Mouse (Mus musculus) heart, adult 2 months (tissue): ENCODE measurements around the gene Nhlrc1.
A peak's percentile ranks its signal among the peaks of the same experiment; 100 is the strongest.

ENCODE experiments used
- CTCF ChIP-seq: fragments of 200-600 bp; IDR thresholded peaks from 2 replicates; pipeline ENCODE4 v1.8.1; 2022; ENCODE audit warnings: antibody characterized with exemption, mild to moderate bottlenecking, moderate library complexity
- POLR2A ChIP-seq: fragments of 200-500 bp; IDR thresholded peaks from 2 replicates; pipeline ENCODE4 v1.6.1; 2011; ENCODE audit warnings: mild to moderate bottlenecking, low read depth, low read length, control low read depth; ENCODE audit not compliant: insufficient read depth

DNA sequence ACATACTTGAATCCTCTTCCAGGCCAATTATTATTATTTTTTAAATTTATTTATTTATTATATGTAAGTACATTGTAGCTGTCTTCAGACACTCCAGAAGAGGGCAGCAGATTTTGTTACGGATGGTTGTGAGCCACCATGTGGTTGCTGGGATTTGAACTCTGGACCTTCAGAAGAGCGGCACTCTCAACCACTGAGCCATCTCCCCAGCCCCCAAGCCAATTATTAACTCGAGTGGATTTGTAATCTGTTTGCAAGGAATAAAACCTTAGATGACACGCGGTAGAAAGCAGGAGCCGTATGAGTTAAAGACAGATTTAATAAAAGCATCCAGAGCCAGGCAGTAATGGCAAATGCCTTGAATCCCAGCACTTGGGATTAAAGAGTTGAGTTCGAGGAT lies 5.1 kb upstream of the Nhlrc1 start:
- TF ChIP-seq CTCF (0 out of 2 replicates have a peak, but pooled peaks have one; percentile 4), POLR2A (no peak)
